Comparison of ENCODE assay signal across 8 mouse cellular contexts in the genomic region with DNA sequence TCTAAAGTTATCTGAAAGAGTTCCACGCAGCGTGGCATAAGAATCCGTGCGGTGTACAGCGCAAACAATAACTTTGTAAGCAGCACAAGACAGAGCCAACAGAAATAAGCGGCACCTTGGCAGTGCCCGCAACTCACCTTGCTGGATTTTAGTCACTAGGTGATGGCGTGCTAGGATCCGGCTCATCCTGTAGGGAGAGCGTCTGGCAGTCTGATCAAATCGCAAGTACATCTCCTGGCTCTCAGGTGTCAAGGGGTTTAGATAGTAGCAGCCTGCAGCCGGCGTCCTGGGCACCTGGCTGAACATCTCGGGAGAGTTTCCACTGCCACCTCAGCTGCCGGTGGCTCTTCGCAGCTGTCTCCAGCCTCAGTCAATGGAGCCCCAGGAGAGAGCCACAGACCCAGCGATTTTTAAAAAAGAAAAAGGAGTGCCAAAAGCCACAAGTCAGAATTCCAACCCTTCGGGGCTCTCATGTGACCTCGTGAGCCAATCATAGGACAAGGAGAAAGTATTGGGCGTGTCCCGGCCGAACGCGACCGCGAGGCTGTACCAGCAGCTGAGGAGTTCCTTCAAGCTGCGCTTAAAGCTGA. TPM values are rescaled to one million over a fixed set of nuclear protein-coding genes. Genes with fewer than 3 reads are reported as not detected.
A peak's percentile ranks its signal among the peaks of the same experiment; 100 is the strongest.
DNase-seq lines count a peak whose midpoint lies in the region; ATAC-seq and TF ChIP-seq lines count a peak whose summit lies in the region.

No protein-coding gene starts in this region.

- intact Hi-C loops in heart, postnatal 10 days (cut with DNase I): loop anchor here (2.0 to 5.0 kb wide), 3 partner anchors 27 to 179 kb away; no protein-coding TSS in a partner anchor

- peak; percentile 47; the same call in 1 of the 2 replicates for TF ChIP-seq POLR2A in lung, adult 2 months (IDR thresholded peaks at IDR 0.05; ENCODE audit: borderline replicate concordance, extremely low read depth, low read depth, low read length)

- H3K27ac ChIP-seq in forebrain, embryonic 11.5 days (ENCODE audit: low read depth, low read length): no peak overlapping the region
- peak overlapping the region; percentile 29; the same call in 1 of the 2 replicates for H3K27ac ChIP-seq in neural tube, embryonic 15.5 days (replicated peaks)

- H3K9me3 ChIP-seq in forebrain, embryonic 11.5 days (ENCODE audit: control insufficient read depth, low read length): no peaks in the 10 kb centered on the region
- H3K9me3 ChIP-seq in neural tube, embryonic 15.5 days (replicated peaks): no peaks in the 10 kb centered on the region

- 3% methylated on average over 27 of the region's 27 CpGs for WGBS in forebrain, embryonic 11.5 days
- 1% methylated on average over 27 of the region's 27 CpGs for WGBS in lung, adult 2 months
- 2% methylated on average over 27 of the region's 27 CpGs for WGBS in neural tube, embryonic 15.5 days

- no peaks in the 10 kb centered on the region for H3K4me1 ChIP-seq in forebrain, embryonic 11.5 days (replicated peaks; ENCODE audit: control insufficient read depth, insufficient read depth, low read length)
- H3K4me1 ChIP-seq in lung, adult 2 months (ENCODE audit: control insufficient read depth, insufficient read depth, low read length): peaks cover 11% of the 10 kb centered on the region
- H3K4me1 ChIP-seq in neural tube, embryonic 15.5 days: peaks cover 13% of the 10 kb centered on the region

- H3K27me3 ChIP-seq in forebrain, embryonic 11.5 days (ENCODE audit: control insufficient read depth, insufficient read depth, low read length): no peaks in the 10 kb centered on the region; the same call in 1 of the 2 replicates
- peaks cover 5% of the 10 kb centered on the region; the same call in 1 of the 2 replicates for H3K27me3 ChIP-seq in neural tube, embryonic 15.5 days (replicated peaks)

- no peaks in the 10 kb centered on the region for H3K36me3 ChIP-seq in forebrain, embryonic 11.5 days (ENCODE audit: control insufficient read depth, insufficient read depth, low read length)
- H3K36me3 ChIP-seq in neural tube, embryonic 15.5 days: no peaks in the 10 kb centered on the region

- TF ChIP-seq CTCF in lung, adult 2 months (IDR thresholded peaks at IDR 0.05; ENCODE audit: insufficient read depth, low read length): no peak

- peak; percentile 97 for ATAC-seq in forebrain, embryonic 11.5 days (replicated peaks; ENCODE audit: low FRiP score)
- peak; percentile 92 for ATAC-seq in neural tube, embryonic 15.5 days (ENCODE audit: low FRiP score)

- H3K4me2 ChIP-seq in forebrain, embryonic 11.5 days (ENCODE audit: low read depth, low read length, severe bottlenecking): peak overlapping the region; percentile 82
- H3K4me2 ChIP-seq in neural tube, embryonic 15.5 days: peak overlapping the region; percentile 95

- peak overlapping the region; percentile 42 for H3K9ac ChIP-seq in forebrain, embryonic 11.5 days (ENCODE audit: low read length)
- H3K9ac ChIP-seq in neural tube, embryonic 15.5 days (replicated peaks): peak overlapping the region; percentile 51

- peak overlapping the region; percentile 53 for H3K4me3 ChIP-seq in forebrain, embryonic 11.5 days (ENCODE audit: low read depth, low read length)
- peak overlapping the region; percentile 91 for H3K4me3 ChIP-seq in lung, adult 2 months (replicated peaks; ENCODE audit: extremely low read depth, low read depth, low read length)
- H3K4me3 ChIP-seq in neural tube, embryonic 15.5 days (replicated peaks): peak overlapping the region; percentile 59

- peak; percentile 98 for DNase-seq in 3T3-L1 (ENCODE audit: low read depth, low spot score)
- DNase-seq in adrenal gland, adult 8-10 months: peak; percentile 58
- DNase-seq in forebrain, embryonic 11.5 days (ENCODE audit: low spot score): peak; percentile 85
- peak; percentile 80 for DNase-seq in heart, postnatal 10 days
- peak; percentile 78 to 86 for DNase-seq in kidney, postnatal 25 days
- DNase-seq in lung, adult 2 months: peak; percentile 75
- peak; percentile 29 for DNase-seq in urinary bladder, postnatal 25 days (ENCODE audit: low spot score)

RNA-seq across cellular contexts. Expression of gene Stard13, which starts 43.8 kb away (rescaled TPM):
- total RNA-seq in adrenal gland, adult 8-10 months (2022): 10 to 100 TPM; 12.5 to 17.0 (median 14.7) TPM
- polyA plus RNA-seq in forebrain, embryonic 11.5 days (2014; fragmentation: Nextera tagmentation; extraction: Ambion mirVana): 2.7 and 3.4 TPM in 2 replicates
- 10 to 100 TPM; 23.6 TPM for total RNA-seq in heart, postnatal 10 days (2021)
- polyA plus RNA-seq in lung, adult 2 months (2012; rRNA removed): 45.6 and 57.3 TPM in 2 replicates
- 5.9 and 6.0 TPM in 2 replicates for polyA plus RNA-seq in neural tube, embryonic 15.5 days (2015; fragmentation: Nextera tagmentation; extraction: Ambion mirVana)

Comparison
In these comparisons a context has a peak if more than half of its experiments do, and no peak if none do; other contexts are left out.
1. DNase-seq: peak in every context shown above with its lines; median percentile 98 in 3T3-L1; 85 in forebrain, embryonic 11.5 days; 82 in kidney, postnatal 25 days; 80 in heart, postnatal 10 days; 75 in lung, adult 2 months; 58 in adrenal gland, adult 8-10 months; 29 in urinary bladder, postnatal 25 days.